Mouse (Mus musculus): ENCODE data around the gene Olfr282. TPM values are rescaled to one million over a fixed set of nuclear protein-coding genes. Genes with fewer than 3 reads are reported as not detected.
"Not testable (repeated sequence)": the region's sequence is repeated elsewhere in the genome, so short reads cannot be mapped to it uniquely, and the experiment has no call there.

The Olfr282 gene
- not detected for total RNA-seq (2021)

DNA sequence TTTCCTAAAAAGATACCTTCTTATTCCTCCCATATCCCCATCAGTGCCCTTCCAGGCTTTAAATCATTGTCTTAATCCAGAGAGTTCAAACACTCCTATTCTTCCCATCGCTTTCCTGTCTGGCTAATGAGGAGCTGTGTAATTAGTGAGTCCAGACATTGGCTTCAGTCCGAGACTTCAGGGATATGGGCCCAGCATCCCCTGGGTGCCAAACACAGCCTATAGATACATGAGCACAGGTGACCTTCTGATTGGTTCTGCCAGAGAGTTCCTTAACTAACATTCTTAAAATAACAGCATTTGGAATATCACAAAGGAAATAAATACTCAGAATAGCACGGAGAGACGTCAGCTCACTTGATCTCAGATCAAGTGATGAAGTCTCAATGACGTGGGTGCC, at the start of gene Olfr282:
TSS of gene Olfr282 (plus strand) at position 301 of the 400 bp plus-strand sequence.
- DNase-seq (ENCODE audit: extremely low spot score in 1 of 2, low spot score in 1 of 2): not testable (repeated sequence)

DNA sequence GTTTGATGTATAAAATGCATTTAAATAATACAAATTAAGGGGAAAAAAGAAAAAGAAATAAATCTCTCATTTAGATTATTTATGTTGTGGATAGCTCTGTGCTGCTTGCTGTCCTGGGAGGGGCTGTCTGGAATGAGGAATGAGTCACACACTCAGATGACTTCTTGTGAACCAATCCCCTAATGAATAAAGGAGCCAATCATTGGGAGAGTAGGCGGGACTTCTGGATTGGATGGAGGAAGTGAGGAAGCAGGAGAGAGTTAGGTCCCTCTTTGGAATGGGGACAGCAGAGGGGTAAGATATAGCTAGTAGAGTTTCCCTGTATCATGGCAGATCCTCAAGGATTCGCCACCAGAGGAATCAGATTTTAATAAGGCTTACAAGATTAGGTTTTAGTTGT, 43.4 kb upstream of the Olfr282 start:
- DNase-seq (ENCODE audit: extremely low spot score in 1 of 2, low spot score in 1 of 2): no peak

GRCm38 (mm10) chr15:98389796-98390195, 41.2 kb upstream of the Olfr282 start:
- DNase-seq (ENCODE audit: extremely low spot score in 1 of 2, low spot score in 1 of 2): peak; percentile 60 to 80

GRCm38 (mm10) chr15:98391081-98391902, 39.7 kb upstream of the Olfr282 start:
- DNase-seq (ENCODE audit: extremely low spot score in 1 of 2, low spot score in 1 of 2): no peak

DNA sequence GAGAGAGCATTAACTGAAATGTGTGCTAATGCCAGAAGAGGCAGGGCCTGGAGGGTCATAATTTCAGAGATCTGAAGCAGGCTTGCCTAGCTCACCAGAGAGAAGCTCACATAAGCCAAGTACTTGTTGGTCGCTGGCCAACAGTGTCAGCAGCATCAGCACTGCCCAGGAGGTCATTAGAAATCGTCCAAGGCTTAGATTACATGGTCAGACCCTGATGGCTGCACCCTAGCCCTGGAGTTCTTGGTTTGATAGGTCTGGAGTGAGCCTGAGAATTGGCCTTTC, 39.2 kb upstream of the Olfr282 start:
- DNase-seq (ENCODE audit: extremely low spot score in 1 of 2, low spot score in 1 of 2): no peak

DNA sequence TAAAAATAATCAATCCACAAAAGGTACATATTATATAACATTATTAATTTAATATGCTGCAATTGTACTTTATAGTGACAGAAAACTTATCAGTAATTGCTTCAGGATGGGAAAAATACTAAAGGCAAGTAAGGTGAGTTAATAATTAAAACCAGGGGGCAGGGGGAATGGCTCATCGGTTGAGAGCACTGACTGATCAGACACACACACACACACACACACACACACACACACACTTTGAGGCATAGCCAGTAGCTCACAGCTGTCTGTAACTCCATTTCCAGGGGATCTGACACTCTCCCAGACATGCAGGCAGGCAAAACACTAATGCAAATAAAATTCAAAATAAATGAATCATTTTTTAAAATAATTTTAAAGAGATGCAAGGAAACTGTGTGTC, 33.9 kb upstream of the Olfr282 start:
- DNase-seq (ENCODE audit: extremely low spot score in 1 of 2, low spot score in 1 of 2): no peak

DNA sequence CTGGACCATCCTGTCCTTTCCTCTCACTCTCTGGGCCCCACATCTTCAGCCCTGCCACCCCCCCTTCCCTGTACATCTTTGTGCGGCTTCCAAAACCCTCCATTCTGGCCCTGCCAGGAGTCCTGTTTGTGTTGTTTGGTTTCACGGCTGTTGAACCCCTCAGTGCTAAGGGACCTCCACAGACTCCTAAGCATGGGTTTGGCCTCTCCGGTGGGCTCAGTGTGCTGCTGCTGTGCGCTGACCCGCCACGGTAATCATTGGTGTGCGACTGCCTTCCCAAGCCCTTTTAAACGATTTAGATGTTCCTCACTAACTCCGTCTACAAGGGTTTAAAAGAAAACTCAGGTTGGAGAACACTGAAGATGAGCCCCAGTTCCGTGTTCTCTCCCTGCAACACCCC, 28.7 kb upstream of the Olfr282 start:
- DNase-seq (ENCODE audit: extremely low spot score in 1 of 2, low spot score in 1 of 2): no peak

GRCm38 (mm10) chr15:98408406-98409060, 22.5 kb upstream of the Olfr282 start:
- DNase-seq (ENCODE audit: extremely low spot score in 1 of 2, low spot score in 1 of 2): peak in 1 of 2 experiments; percentile 47

GRCm38 (mm10) chr15:98409635-98410034, 21.4 kb upstream of the Olfr282 start:
- no peak for DNase-seq (ENCODE audit: extremely low spot score in 1 of 2, low spot score in 1 of 2)

DNA sequence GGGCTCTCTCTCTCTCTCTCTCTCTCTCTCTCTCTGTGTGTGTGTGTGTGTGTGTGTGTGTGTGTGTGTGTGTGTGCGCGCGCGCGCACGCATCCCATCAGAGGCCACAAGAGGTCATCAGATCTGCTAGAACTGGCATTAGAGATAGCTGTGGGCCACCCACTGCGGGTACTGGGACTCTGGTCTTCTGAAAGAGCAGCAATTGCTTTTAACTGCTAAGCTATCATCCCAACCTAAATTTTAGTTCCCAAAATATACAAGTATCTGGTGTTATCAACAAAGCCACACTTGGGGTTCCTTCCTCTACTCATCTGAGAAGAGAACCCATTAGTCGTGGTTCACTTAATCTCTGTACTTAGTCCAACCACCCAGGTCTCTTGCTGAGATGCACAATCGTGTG, 20.8 kb upstream of the Olfr282 start:
- DNase-seq (ENCODE audit: extremely low spot score in 1 of 2, low spot score in 1 of 2): no peak

DNA sequence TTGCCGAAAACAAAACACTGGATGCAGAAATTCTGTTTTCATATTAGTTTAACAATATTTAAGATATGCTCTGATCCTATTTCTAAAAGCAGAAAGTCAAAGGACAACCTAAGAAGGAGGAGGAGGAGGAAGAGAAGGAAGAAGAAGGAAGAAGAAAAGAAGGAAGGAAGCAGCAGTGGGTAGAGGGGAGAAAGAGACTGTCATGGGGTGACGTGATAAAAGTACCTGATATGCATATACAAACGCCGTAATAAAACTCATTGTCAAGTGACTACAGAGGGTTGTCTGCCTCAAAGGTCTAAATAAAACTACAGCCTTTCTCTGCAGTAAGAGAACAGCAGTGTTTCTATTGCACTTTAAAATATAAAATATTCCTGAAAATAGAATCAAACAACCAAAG, 15.0 kb upstream of the Olfr282 start:
- DNase-seq (ENCODE audit: extremely low spot score in 1 of 2, low spot score in 1 of 2): no peak

- DNase-seq (ENCODE audit: extremely low spot score in 1 of 2, low spot score in 1 of 2): not testable (repeated sequence)
Measured at GRCm38 (mm10) chr15:98416802-98417201, 14.2 kb upstream of the Olfr282 start.

DNA sequence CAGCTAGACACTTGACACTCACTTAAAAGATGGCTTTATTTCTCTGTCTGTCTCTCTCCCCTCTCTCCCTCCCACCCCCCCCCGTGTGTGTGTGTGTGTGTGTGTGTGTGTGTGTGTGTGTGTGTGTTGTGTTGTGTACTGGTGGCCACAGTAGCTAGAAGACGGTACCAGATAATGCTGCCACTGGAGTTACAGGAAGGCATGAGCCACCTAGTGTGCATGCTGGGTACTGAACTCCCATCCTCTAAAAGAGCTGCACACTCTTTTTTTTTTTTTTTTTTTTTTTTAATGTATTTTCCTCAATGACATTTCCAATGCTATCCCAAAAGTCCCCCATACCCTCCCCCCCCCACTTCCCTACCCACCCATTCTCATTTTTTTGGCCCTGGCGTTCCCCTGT, 13.7 kb upstream of the Olfr282 start:
- not testable (repeated sequence) for DNase-seq (ENCODE audit: extremely low spot score in 1 of 2, low spot score in 1 of 2)

GRCm38 (mm10) chr15:98418096-98418495, 12.9 kb upstream of the Olfr282 start:
- DNase-seq (ENCODE audit: extremely low spot score in 1 of 2, low spot score in 1 of 2): no peak

GRCm38 (mm10) chr15:98420897-98421296, 10.1 kb upstream of the Olfr282 start:
- no peak for DNase-seq (ENCODE audit: extremely low spot score in 1 of 2, low spot score in 1 of 2)

- DNase-seq (ENCODE audit: extremely low spot score in 1 of 2, low spot score in 1 of 2): no peak
Measured at GRCm38 (mm10) chr15:98424326-98424725, 6.7 kb upstream of the Olfr282 start.

DNA sequence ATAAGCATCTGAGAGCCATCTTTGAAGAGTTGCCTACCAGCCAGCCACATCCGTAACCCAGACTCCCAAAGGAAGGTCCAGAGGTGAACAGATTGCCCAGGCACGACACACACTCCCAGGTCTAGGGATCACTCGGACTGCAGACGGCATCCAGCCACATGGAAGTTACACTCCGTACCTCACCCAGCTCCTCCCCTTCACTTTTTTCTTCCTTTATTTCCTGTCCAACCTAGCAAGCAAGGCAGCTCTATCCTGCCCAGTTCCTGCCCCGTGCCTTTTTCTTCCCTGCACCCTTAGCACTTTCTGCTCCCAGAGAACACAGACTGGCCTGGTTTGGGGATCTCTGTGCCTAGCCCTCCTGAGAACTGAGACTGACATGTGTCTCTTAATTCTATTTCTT, 6.3 kb upstream of the Olfr282 start:
- DNase-seq (ENCODE audit: extremely low spot score in 1 of 2, low spot score in 1 of 2): no peak

- DNase-seq (ENCODE audit: extremely low spot score in 1 of 2, low spot score in 1 of 2): no peak
Measured at GRCm38 (mm10) chr15:98425188-98425587, 5.8 kb upstream of the Olfr282 start.

- DNase-seq (ENCODE audit: extremely low spot score in 1 of 2, low spot score in 1 of 2): no peak
Measured at GRCm38 (mm10) chr15:98444561-98444960, 13.5 kb downstream of the Olfr282 start.

- DNase-seq (ENCODE audit: extremely low spot score in 1 of 2, low spot score in 1 of 2): no peak
Measured at GRCm38 (mm10) chr15:98448521-98448920, 17.5 kb downstream of the Olfr282 start.

DNA sequence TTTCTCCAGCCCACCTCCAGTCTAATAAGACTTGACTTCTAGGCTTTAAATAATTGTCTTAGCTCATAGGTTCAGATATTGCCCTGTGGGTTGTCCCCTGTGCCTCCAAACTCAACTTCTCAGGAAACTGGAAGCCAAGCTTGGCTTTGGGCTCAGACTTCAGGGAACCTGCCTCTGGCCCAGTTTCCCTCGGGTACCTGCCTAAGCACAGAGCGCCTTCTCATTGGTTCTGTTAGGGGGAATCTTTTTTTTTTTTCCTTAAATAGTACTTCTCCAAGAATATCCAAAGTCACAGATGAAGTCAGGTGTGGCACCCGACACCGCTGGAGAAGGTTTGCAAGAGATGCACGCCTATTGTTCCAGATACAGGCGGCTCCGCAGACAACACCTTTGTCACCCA, 21.3 kb downstream of the Olfr282 start, which contains the start of gene Olfr281:
TSS of gene Olfr281 (plus strand) at position 301 of the 400 bp plus-strand sequence.
- no peak for DNase-seq (ENCODE audit: extremely low spot score in 1 of 2, low spot score in 1 of 2)

- no peak for DNase-seq (ENCODE audit: extremely low spot score in 1 of 2, low spot score in 1 of 2)
Measured at GRCm38 (mm10) chr15:98469596-98469995, 38.6 kb downstream of the Olfr282 start, which contains the start of gene OR5BS1P. OR5BS1P (plus strand) TSS chr15:98469896.

Measured in layer of hippocampus, postnatal 25 days (tissue).